Mouse (Mus musculus) heart, adult 2 months (tissue): Measurements from ENCODE around the gene Tinag. TPM values are rescaled to one million over a fixed set of nuclear protein-coding genes. Genes with fewer than 3 reads are reported as not detected.
"Not testable (repeated sequence)": the region's sequence is repeated elsewhere in the genome, so short reads cannot be mapped to it uniquely, and the experiment has no call there.

Experiments used
- DNase-seq, 2 experiments: peaks; one replicate each; pipeline ENCODE4 v3.0.0; 2021
- H3K27ac ChIP-seq: fragments of 200-600 bp; 2 replicates; pipeline ENCODE4 v1.8.1; 2022
- H3K27me3 ChIP-seq: fragments of 200-500 bp; 2 replicates; pipeline ENCODE4 v1.6.1; 2012; ENCODE audit warnings: mild to moderate bottlenecking, low read length, inconsistent platforms, mixed read lengths; ENCODE audit not compliant: control insufficient read depth, insufficient read depth
- H3K36me3 ChIP-seq: fragments of 200-500 bp; 2 replicates; pipeline ENCODE4 v1.6.1; 2012; ENCODE audit warnings: low read length, inconsistent platforms; ENCODE audit not compliant: control insufficient read depth, insufficient read depth
- H3K4me1 ChIP-seq: fragments of 200-500 bp; 2 replicates; pipeline ENCODE4 v1.6.1; 2011; ENCODE audit warnings: low read length; ENCODE audit not compliant: control insufficient read depth, insufficient read depth
- H3K4me3 ChIP-seq: fragments of 200-600 bp; 2 replicates; pipeline ENCODE4 v1.8.1; 2022
- H3K79me2 ChIP-seq: fragments of 200-500 bp; replicated peaks from 2 replicates; pipeline ENCODE4 v1.6.1; 2012; ENCODE audit warnings: mild to moderate bottlenecking, inconsistent platforms, low read length, moderate library complexity, mixed read lengths; ENCODE audit not compliant: control insufficient read depth, insufficient read depth
- H3K9ac ChIP-seq: fragments of 200-500 bp; 2 replicates; pipeline ENCODE4 v1.6.1; 2012; ENCODE audit warnings: low read depth, mild to moderate bottlenecking, control low read depth, inconsistent platforms, low read length, mixed read lengths
- CTCF ChIP-seq: fragments of 200-600 bp; IDR thresholded peaks from 2 replicates; pipeline ENCODE4 v1.8.1; 2022; ENCODE audit warnings: antibody characterized with exemption, mild to moderate bottlenecking, moderate library complexity
- EP300 ChIP-seq: fragments of 200-500 bp; IDR thresholded peaks from 2 replicates; pipeline ENCODE4 v1.6.1; 2011; ENCODE audit warnings: low read depth, low read length, control low read depth; ENCODE audit not compliant: insufficient read depth
- POLR2A ChIP-seq: fragments of 200-500 bp; IDR thresholded peaks from 2 replicates; pipeline ENCODE4 v1.6.1; 2011; ENCODE audit warnings: mild to moderate bottlenecking, low read depth, low read length, control low read depth; ENCODE audit not compliant: insufficient read depth
- WGBS: fragments of 180-500 bp; shearing (Covaris S2); methylation state at CpG from one replicate; pipeline ENCODE4 v1.1.7; 2018; 5-methylcytosine and 5-hydroxymethylcytosine counted together
- intact Hi-C: fragments of 180-260 bp; cut with DNase I; formaldehyde crosslinking; loops from one replicate; pipeline ENCODE4 v1.15.1; 2025
- long read RNA-seq: library from polyadenylated mRNA; stranded (forward); transcript quantifications from one replicate; pipeline ENCODE4 v2.0.0, GENCODE M21; 2021
- polyA plus RNA-seq: library from polyadenylated mRNA; depleted of rRNA; stranded (reverse); fragments of >200 nt; gene quantifications from 2 replicates; pipeline ENCODE4 v1.2.3, GENCODE M21; 2012; rRNA removed
- total RNA-seq, 2 experiments: library from RNA; stranded (reverse); gene quantifications; 2 replicates each; pipeline ENCODE4 v1.2.3; 2021

Tinag gene
- total RNA-seq (not detected), polyA plus RNA-seq (not detected in 2 replicates)
- long read RNA-seq, result 0 reads

- intact Hi-C loops, result no loop called here
- TF ChIP-seq EP300, result no peak
- no peak for TF ChIP-seq CTCF
- TF ChIP-seq POLR2A, result no peak
- Histone ChIP-seq H3K4me3 (no peak within 1 kb of the TSS), H3K27ac (no peak within 1 kb of the TSS), H3K27me3 (no peaks in the 10 kb centered on the region), H3K9ac (no peak within 1 kb of the TSS), H3K79me2 (no peaks in the 10 kb centered on the region), H3K4me1 (no peaks in the 10 kb centered on the region), H3K36me3 (no peaks in the 10 kb centered on the region)
- no peak for DNase-seq
- WGBS, result 65% methylated on average over 2 of the region's 2 CpGs
Observed at GRCm38 (mm10) chr9:77045585-77045984, at the start of gene Tinag. Tinag (minus strand) TSS chr9:77045794.

- H3K4me1 ChIP-seq, intact Hi-C loops, H3K9ac ChIP-seq, H3K36me3 ChIP-seq, H3K27ac ChIP-seq, H3K4me3 ChIP-seq, H3K27me3 ChIP-seq, DNase-seq, H3K79me2 ChIP-seq: not testable (repeated sequence)
- 86% methylated on average over 1 of the region's 1 CpGs for WGBS
Observed at GRCm38 (mm10) chr9:77083221-77083620, 37.6 kb upstream of the Tinag start.

- no peak overlapping the region for H3K27ac ChIP-seq
- 64% methylated on average over 2 of the region's 2 CpGs for WGBS
- no peaks in the 10 kb centered on the region for H3K36me3 ChIP-seq
- no peaks in the 10 kb centered on the region for H3K27me3 ChIP-seq
- H3K4me3 ChIP-seq, result no peak overlapping the region
- no peak overlapping the region for H3K9ac ChIP-seq
- H3K79me2 ChIP-seq, result no peaks in the 10 kb centered on the region
- no peak for DNase-seq
- no peak for TF ChIP-seq CTCF
- TF ChIP-seq POLR2A, result no peak
- no peak for TF ChIP-seq EP300
- no peaks in the 10 kb centered on the region for H3K4me1 ChIP-seq
- intact Hi-C loops, result no loop called here
Observed at GRCm38 (mm10) chr9:77071676-77072075, 26.1 kb upstream of the Tinag start.

- Histone ChIP-seq H3K9ac (no peak overlapping the region), H3K36me3 (no peaks in the 10 kb centered on the region), H3K4me3 (no peak overlapping the region), H3K27ac (no peak overlapping the region), H3K79me2 (no peaks in the 10 kb centered on the region), H3K27me3 (no peaks in the 10 kb centered on the region), H3K4me1 (no peaks in the 10 kb centered on the region)
- DNase-seq, result no peak
- TF ChIP-seq POLR2A, result no peak
- no peak for TF ChIP-seq EP300
- no peak for TF ChIP-seq CTCF
- WGBS, result 20% methylated on average over 4 of the region's 4 CpGs
- intact Hi-C loops, result no loop called here
Observed at GRCm38 (mm10) chr9:77056611-77057010, 11.0 kb upstream of the Tinag start.

- no peak for TF ChIP-seq EP300
- TF ChIP-seq CTCF, result no peak
- TF ChIP-seq POLR2A, result no peak
Observed at GRCm38 (mm10) chr9:77054426-77055193, 9.0 kb upstream of the Tinag start.

GRCm38 (mm10) chr9:77051406-77051805 lies 5.8 kb upstream of the Tinag start:
- WGBS, result 69% methylated on average over 2 of the region's 2 CpGs
- DNase-seq, result no peak
- Histone ChIP-seq H3K4me3 (no peak overlapping the region), H3K9ac (no peak overlapping the region), H3K27ac (no peak overlapping the region), H3K36me3 (no peaks in the 10 kb centered on the region), H3K79me2 (no peaks in the 10 kb centered on the region), H3K27me3 (no peaks in the 10 kb centered on the region), H3K4me1 (no peaks in the 10 kb centered on the region)
- intact Hi-C loops, result no loop called here
- TF ChIP-seq CTCF (no peak), EP300 (no peak), POLR2A (no peak)

More at GRCm38 (mm10) chr9:77054426-77055193, 9.0 kb upstream of the Tinag start:
- Histone ChIP-seq H3K4me3 (no peak overlapping the region), H3K36me3 (no peaks in the 10 kb centered on the region), H3K79me2 (no peaks in the 10 kb centered on the region), H3K4me1 (no peaks in the 10 kb centered on the region), H3K9ac (no peak overlapping the region), H3K27ac (no peak overlapping the region), H3K27me3 (no peaks in the 10 kb centered on the region)
- DNase-seq, result no peak
- intact Hi-C loops, result no loop called here
- 82% methylated on average over 9 of the region's 9 CpGs for WGBS
